Mouse (Mus musculus): Measurements from ENCODE around the gene Sox4.

The Sox4 gene

DNA sequence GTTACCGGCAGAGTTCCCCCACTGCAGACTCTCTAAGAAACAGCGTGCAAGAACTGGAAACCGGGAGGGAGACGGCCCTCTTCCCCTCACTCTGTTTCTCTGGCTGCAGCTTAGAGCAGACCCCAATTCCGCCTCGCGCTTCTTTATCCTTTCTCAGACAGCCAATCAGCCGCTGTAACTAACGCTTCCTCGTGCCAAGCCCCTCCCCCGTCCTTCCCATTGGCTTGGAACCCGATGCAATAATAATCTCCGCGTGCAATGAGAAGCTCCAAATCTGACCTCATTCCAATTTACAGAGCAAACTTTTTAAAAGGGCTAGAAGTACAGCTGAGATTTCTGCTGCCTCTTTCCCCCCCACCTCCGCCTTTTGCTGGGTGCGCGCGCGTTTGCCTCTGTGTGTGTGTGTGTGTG, at the start of gene Sox4:
TSS of gene Sox4 (minus strand) at position 133 of the 411 bp plus-strand sequence.
- DNase-seq (ENCODE audit: extremely low spot score, low read depth, low spot score): peak; percentile 95

DNA sequence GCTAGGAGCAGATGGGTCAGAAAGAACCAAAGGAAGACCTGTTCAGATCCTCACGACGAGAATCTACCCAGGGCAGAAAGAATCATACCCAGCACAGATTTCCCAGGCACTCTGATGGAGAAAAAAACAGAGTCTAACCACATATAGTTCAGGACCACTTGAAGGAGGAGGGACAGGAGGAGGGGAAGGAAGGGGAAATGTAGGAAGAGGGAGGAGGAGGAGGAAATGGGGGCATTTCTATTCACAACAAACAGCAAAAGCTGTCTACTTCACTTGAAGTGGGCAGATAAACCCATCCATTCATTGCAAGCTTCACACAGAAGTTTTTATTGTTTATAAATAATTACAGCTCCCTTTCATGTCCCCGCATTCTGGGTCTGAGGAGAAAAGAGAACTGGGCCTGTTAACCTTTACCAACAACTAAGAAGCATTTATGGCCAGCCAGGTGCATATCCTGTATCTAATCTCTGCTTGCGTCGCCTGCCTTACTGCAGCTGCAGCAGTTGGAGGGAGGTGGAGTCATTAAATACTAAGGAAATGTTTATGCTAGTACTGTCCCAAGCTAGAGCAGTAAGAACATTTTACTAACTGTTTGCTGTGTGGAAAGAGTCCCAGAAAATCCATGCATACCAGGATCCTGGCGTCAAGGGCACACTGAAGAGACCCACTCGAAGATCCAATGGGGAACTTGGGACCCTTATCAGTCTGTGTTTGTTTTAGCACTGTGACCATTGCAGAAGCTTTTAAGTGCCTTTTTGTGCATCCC, 38.6 kb upstream of the Sox4 start:
- DNase-seq (ENCODE audit: extremely low spot score, low read depth, low spot score): no peak

DNA sequence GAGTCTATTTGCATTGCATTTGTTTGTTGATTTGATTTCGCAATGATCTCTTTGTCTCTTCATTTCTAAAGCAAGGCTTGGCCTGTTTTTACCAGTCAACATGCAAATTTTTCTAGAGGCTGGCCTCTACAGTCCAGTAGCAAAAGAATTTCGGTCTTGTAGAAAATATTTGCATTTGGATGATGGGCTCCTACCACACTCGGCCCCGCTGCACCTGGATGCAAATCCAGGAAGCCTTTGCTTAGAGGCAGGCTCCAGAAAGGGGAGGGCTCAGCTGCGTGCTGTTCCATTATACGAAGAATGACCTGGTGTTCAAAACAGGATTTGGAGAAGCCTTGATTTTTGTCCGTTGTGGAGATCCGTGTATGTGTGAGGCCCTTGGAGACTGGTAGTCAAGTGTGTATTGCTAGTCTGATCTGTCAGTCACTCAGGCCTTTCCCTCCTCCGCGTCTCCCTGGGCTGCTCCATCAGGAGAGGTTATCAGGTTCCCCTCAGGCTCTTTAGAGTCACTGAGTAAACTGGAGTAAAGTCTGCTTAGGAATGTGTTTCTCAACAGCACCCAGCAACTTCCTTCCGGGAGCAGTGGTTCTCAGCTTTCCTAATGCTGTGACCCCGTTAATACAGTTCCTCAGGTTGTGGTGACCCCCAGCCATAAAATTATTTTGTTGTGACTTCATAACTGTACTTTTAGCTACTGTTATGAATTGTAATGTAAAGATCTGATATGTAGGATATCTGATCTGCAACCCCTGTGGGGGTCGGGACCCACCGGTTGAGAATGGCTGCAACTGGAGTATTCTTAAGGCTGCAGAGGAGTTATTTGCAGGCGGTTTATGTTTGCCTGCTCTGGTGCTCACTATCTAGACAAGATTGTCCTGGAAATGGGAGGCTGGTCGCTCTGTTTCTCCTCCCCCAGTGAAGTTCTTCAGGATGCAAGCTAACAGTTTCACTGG, 35.5 kb upstream of the Sox4 start:
- no peak for DNase-seq (ENCODE audit: extremely low spot score, low read depth, low spot score)

DNA sequence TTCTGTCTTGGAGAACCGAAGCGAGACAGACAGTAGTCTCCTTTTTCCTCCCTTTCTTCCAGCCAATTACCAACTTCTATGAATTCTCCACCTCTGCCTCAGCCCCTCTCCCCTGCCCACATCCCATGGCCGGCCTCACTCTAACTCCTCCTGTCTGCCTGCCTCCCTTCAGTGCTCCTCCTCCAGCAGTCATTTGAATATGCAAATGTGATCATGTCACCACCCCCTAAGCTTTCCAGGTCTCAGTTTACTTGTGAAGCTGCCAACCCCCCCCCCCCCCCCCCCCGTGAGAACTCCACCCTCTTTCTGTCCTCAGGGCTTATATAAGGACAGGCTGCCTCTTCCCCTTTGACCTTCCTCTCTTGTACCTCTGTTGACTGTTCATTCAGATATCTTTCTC, 27.2 kb upstream of the Sox4 start:
- DNase-seq (ENCODE audit: extremely low spot score, low read depth, low spot score): no peak

DNA sequence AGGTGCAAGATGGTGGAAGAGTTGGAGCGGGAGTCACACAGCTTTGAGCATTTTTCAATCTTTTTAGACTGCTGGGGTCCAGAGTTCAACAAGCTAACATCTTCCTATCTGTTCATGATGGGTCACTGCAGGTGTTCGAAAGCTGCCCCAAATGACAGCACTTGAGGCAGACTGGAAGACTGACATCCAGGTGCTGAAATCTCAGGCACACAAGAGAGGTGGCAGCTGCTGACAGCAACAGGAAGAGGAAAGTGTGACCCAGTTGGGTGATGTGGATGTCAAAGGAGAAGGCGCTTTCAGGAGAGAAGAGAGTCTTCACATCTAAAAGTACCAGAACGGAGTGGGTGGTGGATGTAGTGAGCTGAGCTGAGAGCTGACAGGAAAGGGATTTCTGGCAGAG, 21.5 kb upstream of the Sox4 start:
- no peak for DNase-seq (ENCODE audit: extremely low spot score, low read depth, low spot score)

DNA sequence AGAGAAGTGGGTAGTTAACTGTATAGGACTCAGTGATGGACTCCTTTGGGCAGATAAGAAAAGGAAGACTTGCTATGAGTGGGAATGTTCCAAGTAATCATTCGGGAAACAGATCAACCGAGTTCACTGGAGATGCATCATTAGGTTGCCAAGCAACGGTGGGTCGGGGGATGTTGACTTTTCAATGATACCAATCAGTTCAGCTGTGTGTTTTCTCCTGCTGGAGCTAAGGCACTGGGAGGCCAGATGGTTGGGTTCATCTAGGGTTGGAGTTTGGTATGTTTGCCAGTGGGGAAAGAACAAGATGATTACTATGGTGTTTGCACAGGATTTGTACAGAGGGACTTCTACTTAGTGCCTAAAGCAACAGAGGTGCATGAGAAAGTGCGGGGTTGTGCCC, 21.1 kb upstream of the Sox4 start:
- DNase-seq (ENCODE audit: extremely low spot score, low read depth, low spot score): no peak

DNA sequence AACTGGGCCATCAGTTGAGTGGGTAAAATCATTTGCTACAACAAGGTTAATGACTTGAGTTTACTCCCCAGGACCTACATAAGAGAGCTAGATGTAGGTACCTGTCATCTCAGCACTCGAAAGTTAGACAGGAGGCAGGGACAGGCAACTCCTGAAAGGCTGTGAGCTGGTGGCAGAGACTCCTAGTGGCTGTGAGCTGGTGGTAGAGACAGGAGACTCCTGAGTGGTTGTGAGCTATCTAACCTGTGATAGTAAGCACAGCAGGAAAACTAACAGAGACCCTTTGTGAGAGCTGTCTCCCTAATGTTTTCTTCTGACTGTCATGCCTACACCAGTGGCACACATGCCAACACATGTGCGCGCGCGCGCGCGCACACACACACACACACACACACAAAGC, 7.4 kb upstream of the Sox4 start:
- no peak for DNase-seq (ENCODE audit: extremely low spot score, low read depth, low spot score)

DNA sequence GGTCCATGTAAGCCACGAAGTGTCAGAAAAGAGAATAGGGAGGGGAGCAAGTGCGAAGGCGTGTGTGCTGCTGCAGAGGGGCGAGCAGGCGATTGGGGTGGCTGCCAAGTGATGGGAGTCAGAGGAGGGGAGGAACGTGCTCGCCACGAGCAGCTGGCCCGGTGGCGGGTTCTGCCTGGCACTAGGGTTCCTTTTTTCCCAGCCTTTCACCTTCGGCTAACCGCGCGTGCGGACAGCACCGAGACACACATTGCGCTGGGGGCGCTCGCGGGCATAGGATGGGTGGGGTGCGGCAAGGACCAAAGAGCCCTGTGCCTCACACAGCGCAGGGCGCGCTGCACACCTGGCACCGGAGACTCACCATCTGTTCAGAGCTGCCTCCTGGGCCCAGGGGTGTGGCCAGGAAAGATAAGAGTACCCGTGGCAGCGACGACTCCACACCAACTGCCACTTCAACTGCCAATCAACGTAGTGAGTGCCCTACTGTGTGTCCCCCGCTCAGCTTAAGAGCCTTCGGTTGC, 6.0 kb upstream of the Sox4 start:
- DNase-seq (ENCODE audit: extremely low spot score, low read depth, low spot score): no peak

DNA sequence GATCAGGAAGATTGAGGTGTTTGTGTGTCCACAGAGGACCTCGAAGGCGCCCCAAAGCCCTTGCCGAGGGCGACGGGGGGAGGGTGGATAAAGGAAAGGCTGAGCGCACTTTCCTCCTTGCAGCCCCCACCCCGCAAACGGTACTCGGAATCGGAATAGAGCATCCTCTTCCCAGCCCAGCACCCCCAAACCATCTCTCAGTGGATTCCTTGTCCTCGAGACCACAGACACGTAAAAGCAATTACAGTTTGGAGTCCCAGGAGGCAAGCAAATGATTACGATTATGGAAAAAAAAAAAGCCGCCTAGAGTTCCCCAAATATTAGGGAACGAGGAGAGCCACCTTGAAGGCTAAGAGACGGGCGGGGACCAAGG, 5.5 kb upstream of the Sox4 start:
- no peak for DNase-seq (ENCODE audit: extremely low spot score, low read depth, low spot score)

DNA sequence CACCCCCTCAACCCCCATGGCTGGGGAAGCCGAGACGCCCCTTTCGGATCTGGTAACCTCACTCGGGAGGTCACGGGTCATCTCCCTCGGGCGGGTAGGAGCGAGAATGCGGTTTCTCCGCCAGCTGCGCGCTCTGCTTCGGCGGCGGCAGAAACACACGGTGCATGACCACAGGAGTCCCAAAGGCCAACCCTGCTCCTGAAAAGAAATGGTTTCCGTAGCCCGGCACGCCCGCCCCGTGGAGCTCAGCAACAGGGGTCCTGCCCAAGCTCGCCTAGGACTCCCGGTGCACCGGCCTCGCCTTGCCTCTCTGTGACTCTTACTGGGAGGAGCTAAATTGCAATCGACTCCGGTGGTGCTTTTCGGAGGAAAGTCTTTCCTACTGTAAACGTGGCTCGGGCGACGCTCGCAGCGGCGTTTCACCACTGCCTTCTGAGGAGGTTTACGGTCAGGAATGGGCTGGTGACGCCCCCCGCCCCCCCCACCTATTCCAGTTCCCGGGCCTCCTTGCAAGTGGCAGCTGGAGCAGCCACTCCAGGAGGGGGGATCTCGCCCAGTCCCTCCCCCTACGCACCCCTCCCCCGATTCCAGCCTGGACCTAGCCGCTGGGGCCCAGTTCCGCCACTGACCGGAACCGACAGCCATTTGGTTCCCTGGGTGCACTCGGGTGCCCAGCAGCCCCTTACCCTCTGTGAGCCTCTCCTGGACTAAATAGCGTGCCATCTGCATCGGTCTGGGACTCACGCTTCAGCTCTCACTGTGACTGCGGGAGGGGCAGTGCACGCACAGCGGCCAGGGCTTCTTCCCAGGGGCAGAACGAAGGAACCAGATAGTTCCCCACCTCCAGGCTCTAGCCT, 4.9 kb upstream of the Sox4 start:
- DNase-seq (ENCODE audit: extremely low spot score, low read depth, low spot score): no peak

DNA sequence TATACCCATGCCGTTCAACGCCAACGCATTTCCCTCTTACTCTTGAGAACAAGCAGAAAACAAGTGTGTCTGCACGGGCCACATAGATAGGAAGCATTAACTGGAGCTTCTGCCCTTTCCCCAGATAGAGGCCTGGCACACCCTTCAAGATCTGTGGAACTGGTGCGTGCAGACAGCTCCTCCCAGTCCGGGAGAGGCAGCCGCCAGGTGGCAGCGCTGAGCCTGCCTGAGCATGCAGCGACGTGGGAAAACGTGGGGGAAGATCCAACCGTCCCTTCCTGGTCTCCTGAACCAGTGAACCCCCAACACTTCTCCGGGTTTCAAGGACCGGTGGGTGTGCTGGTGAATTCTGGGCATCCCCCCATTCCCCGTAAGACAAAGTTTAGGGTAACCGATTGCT, 4.3 kb upstream of the Sox4 start:
- no peak for DNase-seq (ENCODE audit: extremely low spot score, low read depth, low spot score)

DNA sequence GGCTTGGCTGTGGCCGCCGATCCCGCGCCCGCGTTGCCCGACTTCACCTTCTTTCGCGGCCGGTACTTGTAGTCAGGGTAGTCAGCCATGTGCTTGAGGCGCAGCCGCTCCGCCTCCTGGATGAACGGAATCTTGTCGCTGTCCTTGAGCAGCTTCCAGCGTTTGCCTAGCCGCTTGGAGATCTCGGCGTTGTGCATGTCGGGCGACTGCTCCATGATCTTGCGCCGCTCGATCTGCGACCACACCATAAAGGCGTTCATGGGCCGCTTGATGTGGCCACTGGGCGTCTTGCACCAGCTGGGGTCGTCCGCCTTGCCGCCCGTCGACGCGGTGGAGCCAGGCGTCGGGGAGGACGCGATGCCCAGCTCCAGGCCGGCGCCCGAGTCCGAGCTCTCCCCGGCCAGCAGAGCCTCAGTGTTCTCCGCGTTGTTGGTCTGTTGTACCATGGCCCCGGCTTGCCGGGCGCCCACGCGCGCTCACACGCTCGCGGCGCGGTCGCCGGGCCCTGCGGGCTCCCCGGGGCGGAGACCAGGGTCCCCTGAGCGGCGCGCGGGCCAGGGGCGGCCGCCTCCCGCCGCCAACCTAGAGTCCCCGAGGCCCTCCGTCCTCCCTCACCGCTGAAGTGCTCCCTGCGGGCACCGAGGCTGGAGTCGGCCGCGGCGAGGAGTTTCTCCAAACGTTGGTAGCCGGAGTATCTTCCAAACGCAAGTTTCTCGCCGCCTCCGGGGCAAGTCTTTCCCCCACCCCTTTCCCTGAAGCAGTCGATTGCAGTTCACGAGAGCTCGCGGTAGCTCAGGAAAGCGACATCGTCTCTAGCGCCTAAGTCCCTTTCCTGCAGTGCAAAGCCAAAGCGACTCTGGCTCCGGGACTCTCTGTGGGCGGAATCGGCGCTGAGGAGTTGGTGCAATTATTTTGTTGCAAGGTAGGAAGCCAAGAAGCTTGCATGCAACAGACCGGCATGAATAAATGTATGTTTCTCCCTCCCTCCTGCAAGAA, 639 bp downstream of the Sox4 start:
- no peak for DNase-seq (ENCODE audit: extremely low spot score, low read depth, low spot score)

DNA sequence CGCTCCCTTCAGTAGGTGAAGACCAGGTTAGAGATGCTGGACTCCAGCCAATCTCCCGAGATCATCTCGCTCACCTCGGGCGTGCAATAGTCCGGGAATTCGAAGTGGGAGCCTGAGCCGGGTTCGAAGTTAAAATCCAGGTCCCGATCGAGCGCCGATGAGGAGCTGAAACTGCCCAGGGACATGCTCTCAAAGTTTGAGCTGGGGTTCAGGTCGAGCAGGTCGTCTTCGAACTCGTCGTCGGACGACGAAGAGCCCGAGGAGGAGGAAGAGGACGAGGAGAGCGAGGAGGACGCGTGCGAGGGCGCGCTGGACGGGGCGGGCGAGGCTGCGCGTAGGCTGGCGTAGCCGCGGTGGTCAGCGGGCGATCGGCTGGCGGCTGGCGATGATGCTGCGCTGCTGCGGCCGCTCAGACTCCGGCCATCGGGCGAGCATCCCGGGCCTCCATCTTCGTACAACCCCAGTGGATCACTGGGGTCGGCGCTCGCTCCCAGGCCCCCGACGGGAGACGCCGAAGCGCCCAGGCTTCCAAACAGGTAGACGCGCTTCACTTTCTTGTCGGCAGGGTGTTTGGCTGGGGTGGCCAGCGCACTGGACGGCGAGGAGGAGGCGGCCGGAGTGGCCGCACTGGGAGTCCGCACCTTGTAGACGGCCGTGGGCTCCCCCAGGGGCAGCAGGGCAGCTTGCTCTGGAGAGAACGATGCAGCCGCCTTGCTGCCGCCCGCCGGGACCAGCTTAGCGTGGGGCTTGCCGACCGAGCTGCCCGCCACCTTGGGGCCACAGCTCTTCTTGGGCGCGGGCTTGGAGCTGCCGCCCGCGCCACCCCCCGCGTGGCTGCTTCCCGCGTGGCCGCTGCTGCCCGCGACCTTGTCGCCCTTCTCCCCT, 1.6 kb downstream of the Sox4 start:
- DNase-seq (ENCODE audit: extremely low spot score, low read depth, low spot score): no peak

DNA sequence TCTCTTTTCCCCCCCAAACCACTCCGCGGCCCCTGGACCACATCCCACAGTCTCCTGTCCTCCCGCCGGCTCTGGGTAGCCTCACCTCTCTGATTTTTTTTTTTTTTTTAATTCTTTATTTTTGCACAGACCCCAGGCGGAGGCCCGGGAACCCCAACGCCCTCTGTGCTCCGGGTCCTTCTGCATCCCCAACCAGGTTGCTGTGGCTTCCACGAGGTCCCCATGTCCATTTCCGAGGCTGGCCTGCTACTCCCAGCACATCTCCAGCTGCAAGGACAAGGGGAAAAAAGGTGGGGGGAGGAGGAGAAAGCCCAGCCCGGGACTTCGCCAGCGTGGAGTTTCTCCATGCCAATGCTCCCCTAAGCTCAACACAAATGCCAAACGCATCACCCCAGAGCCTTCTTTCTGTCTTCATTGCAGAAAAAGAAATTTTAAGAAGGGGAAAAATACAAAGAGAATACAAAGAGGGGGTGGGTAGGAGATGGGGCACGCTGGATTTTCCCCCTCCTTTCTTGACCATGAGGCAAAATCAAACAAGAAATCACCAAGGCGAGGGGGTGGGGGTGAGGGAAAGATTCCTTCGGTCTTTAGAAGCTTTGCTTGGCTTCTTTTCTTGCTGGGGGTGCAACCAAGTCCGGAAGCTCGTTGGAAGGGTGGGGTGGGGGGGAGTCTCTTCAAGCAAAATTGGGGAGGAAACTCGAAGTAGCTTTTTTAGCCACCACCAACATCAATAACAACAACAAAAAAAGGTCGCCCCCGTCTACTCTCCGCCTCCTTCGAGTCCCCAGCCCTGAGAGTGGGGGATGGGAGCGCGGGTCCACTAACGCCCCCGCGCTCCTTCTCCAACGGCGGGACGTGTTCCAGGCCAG, 2.7 kb downstream of the Sox4 start:
- no peak for DNase-seq (ENCODE audit: extremely low spot score, low read depth, low spot score)

DNA sequence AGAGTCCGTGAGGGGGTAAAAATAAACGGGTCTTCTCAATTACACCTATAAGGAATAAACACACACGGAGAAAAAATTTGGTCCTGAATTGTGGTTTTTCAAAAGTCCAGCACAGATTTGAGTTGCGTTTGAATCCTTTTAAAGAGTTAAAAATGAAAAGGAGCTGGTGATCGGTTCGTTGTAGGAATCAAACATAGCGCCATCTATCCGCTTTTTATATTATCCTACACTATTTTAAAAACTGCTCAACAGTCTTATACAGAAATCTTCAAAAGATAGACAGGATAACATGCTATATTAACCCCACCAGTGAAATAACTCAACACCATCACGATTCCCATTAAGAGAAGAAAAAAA, 3.3 kb downstream of the Sox4 start:
- no peak for DNase-seq (ENCODE audit: extremely low spot score, low read depth, low spot score)

DNA sequence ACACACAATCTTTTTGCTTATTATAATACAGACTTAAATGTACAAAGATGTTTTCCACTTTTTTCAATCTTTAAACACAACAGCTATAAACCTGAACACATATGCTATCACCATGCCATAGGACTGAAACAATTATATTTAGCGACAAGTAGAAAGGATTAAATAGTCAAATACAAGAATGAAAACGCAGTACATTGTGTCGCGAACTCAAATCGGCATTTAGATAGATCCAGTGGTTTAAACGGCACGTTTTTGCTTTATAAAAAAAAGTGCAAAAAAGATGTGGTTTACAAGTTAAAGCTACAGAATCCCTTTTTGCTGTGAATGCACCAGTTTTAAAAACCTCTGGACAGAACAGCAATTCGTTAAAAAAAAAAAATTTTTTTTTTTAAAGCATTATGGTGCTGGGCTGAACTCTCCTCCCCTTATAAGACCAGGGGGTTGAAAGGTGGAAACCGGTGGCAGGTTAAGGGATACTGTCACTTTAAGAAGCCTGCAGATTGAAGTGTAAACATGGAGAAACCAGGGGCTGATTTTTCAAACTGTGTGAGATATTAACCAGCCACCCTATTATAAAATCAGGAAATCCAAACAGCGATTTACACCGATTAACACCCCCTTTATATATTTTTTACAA, 4.1 kb downstream of the Sox4 start:
- no peak for DNase-seq (ENCODE audit: extremely low spot score, low read depth, low spot score)

DNA sequence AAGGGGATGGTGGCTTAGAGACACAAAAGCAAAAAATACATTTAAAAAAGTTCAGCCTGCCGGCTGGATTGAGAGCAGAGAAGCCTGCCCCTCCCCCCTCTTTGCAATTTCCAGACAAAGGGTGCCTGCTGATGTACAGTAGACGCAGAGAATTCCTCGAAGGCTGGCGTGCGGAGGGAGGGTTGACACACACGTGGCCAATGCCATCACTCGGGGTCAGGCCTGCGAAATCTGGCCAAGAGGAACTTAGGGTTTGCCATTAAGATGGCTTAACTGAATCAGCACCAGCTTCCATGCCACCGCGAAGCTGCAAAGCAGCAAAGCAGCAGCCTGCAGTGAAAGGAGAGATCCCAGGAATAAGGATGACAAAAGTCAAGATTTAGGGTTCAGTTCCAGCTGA, 5.0 kb downstream of the Sox4 start:
- DNase-seq (ENCODE audit: extremely low spot score, low read depth, low spot score): no peak
